In the genomic region with DNA sequence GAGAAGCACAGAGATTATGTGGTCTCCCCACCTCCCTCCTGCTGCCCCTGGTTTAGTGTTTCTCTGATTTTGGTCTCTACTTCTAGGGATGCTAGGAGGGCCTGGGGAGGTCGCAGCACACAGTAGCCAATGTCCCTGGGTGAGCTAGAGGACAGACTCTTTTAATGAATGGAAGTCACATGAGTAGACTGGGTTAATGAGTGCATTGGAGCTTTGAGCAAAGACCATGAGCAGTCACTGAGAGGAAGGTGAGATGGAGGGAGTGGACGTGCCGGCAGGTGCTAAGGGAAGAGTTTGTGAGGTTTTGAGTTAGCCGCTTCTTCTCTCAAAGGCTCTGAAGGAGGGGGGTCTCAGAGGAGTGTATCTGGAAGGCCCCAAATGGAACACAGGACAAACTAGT, we compare ENCODE assay signal across 10 mouse cellular contexts. TPM values are rescaled to one million over a fixed set of nuclear protein-coding genes. Genes with fewer than 3 reads are reported as not detected.
DNase-seq lines count a peak whose midpoint lies in the region; ATAC-seq and TF ChIP-seq lines count a peak whose summit lies in the region.
"Had no signal": no experiment of that assay in that cellular context is flagged by ENCODE, and none has a peak within 500 bp of the region (broad histone marks: within the 10 kb centered on the region; RNA-seq: fewer than 3 reads in every experiment).

No protein-coding gene starts in this region.

- H3K9me3 ChIP-seq in E14TG2a.4 (ENCODE audit: low read length), result no peaks in the 10 kb centered on the region
- no peaks in the 10 kb centered on the region for H3K9me3 ChIP-seq in ES-E14 (ENCODE audit: control insufficient read depth, insufficient read depth, low read depth, low read length)
- H3K9me3 ChIP-seq in hindbrain, embryonic 13.5 days, result no peaks in the 10 kb centered on the region
- H3K9me3 ChIP-seq in liver, embryonic 16.5 days (replicated peaks; ENCODE audit: control insufficient read depth, low read length), result no peaks in the 10 kb centered on the region

- H3K9ac ChIP-seq in ES-E14 (ENCODE audit: insufficient read depth, low read depth, low read length, poor library complexity, severe bottlenecking), result no peak overlapping the region; the same call in 1 of the 2 replicates
- peak overlapping the region; percentile 100 for H3K9ac ChIP-seq in hindbrain, embryonic 13.5 days
- no peak overlapping the region for H3K9ac ChIP-seq in liver, embryonic 16.5 days (ENCODE audit: low read depth, low read length)

- no peak for DNase-seq in ES-E14 (ENCODE audit: low read depth, low spot score)
- no peak for DNase-seq in gastrocnemius, postnatal 14 days
- no peak for DNase-seq in retina, postnatal 1 day

- WGBS in hindbrain, embryonic 13.5 days, result 22% methylated on average over 4 of the region's 4 CpGs
- 81% methylated on average over 4 of the region's 4 CpGs for WGBS in liver, embryonic 16.5 days (ENCODE audit: insufficient replicate concordance)

- peak overlapping the region; percentile 92 for H3K4me3 ChIP-seq in E14TG2a.4 (replicated peaks; ENCODE audit: low read length)
- H3K4me3 ChIP-seq in ES-E14 (ENCODE audit: insufficient read depth in 1 of 2, low read depth in 1 of 2, low read length in 2 of 2, poor library complexity in 1 of 2, severe bottlenecking in 1 of 2), result peak overlapping the region; percentile 1 to 54; a peak in 1 of 4 replicates
- peak overlapping the region; percentile 95 for H3K4me3 ChIP-seq in hindbrain, embryonic 13.5 days
- no peak overlapping the region for H3K4me3 ChIP-seq in liver, embryonic 16.5 days (ENCODE audit: low read depth, low read length)

- peak overlapping the region; percentile 98 for H3K4me2 ChIP-seq in hindbrain, embryonic 13.5 days
- 0 out of 2 replicates have a peak overlapping the region, but pooled peaks have one; percentile 92 for H3K4me2 ChIP-seq in liver, embryonic 16.5 days (ENCODE audit: low read depth, low read length)

- ATAC-seq in hindbrain, embryonic 13.5 days (ENCODE audit: low FRiP score), result no peak
- no peak for ATAC-seq in liver, embryonic 16.5 days (ENCODE audit: low read depth)
- no peak for ATAC-seq in frontal cortex, adult (ENCODE audit: low TSS enrichment)

- in situ Hi-C loops in ES-E14 (cut with MboI; ENCODE audit: low sequenced_read_pairs in 2 of 2, unreplicated experiment in 2 of 2), result no loop called here

- no peak for TF ChIP-seq CTCF in E14TG2a.4 (conservative IDR thresholded peaks at IDR 0.05; ENCODE audit: low read length)

- H3K36me3 ChIP-seq in E14TG2a.4 (ENCODE audit: insufficient read depth, low read length), result peaks cover 53% of the 10 kb centered on the region
- H3K36me3 ChIP-seq in ES-E14 (ENCODE audit: control insufficient read depth, insufficient read depth, low read length, poor library complexity, severe bottlenecking), result peaks cover 23% of the 10 kb centered on the region
- peaks cover 51% of the 10 kb centered on the region for H3K36me3 ChIP-seq in hindbrain, embryonic 13.5 days
- H3K36me3 ChIP-seq in liver, embryonic 16.5 days (ENCODE audit: control insufficient read depth, insufficient read depth), result no peaks in the 10 kb centered on the region

- H3K27ac ChIP-seq in ES-E14 (ENCODE audit: insufficient read depth, low read depth, low read length, poor library complexity, severe bottlenecking), result no peak overlapping the region
- peak overlapping the region; percentile 79; the same call in 1 of the 2 replicates for H3K27ac ChIP-seq in hindbrain, embryonic 13.5 days
- no peak overlapping the region for H3K27ac ChIP-seq in liver, embryonic 16.5 days (ENCODE audit: low read length)

- intact Hi-C loops in gastrocnemius, postnatal 14 days (cut with DNase I; ENCODE audit: low total_unique reads), result no loop called here

- no peaks in the 10 kb centered on the region for H3K27me3 ChIP-seq in E14TG2a.4 (ENCODE audit: insufficient read depth, low read length)
- no peaks in the 10 kb centered on the region for H3K27me3 ChIP-seq in hindbrain, embryonic 13.5 days
- H3K27me3 ChIP-seq in liver, embryonic 16.5 days (ENCODE audit: control insufficient read depth, insufficient read depth, low read depth, low read length), result peaks cover 9% of the 10 kb centered on the region

- H3K4me1 ChIP-seq in E14TG2a.4 (replicated peaks; ENCODE audit: low read depth, low read length) (peaks cover 76% of the 10 kb centered on the region), ES-E14 (ENCODE audit: control insufficient read depth in 2 of 2, insufficient read depth in 2 of 2, low read length in 2 of 2, poor library complexity in 1 of 2) (peaks cover 5 to 37% of the 10 kb centered on the region in 2 experiments)
- H3K4me1 ChIP-seq in hindbrain, embryonic 13.5 days (replicated peaks), result peaks cover 65% of the 10 kb centered on the region
- H3K4me1 ChIP-seq in liver, embryonic 16.5 days (ENCODE audit: control insufficient read depth, low read depth, low read length), result peaks cover 34% of the 10 kb centered on the region

TF ChIP-seq in ES-E14, 5 proteins besides CTCF, POLR2A, EP300 and RAD21:
- TF ChIP-seq ZC3H11A (IDR thresholded peaks at IDR 0.05; ENCODE audit: borderline replicate concordance, low read depth, low read length), result no peak
- no peak for TF ChIP-seq CHD2 (IDR thresholded peaks at IDR 0.05; ENCODE audit: low read depth, low read length)
- TF ChIP-seq ZNF384 (IDR thresholded peaks at IDR 0.05; ENCODE audit: low read depth, low read length), result no peak
- TF ChIP-seq HCFC1 (IDR thresholded peaks at IDR 0.05; ENCODE audit: borderline replicate concordance, insufficient read depth, low read length), result no peak

RNA-seq across cellular contexts. Expression of gene Mex3a, which starts 3.3 kb away (rescaled TPM):
- total RNA-seq in ES-E14 (2012; rRNA removed), result 24.9 and 29.8 TPM in 2 replicates
- polyA plus RNA-seq in hindbrain, embryonic 13.5 days (2015; fragmentation: Nextera tagmentation; extraction: Ambion mirVana), result 38.9 and 40.0 TPM in 2 replicates
- polyA plus RNA-seq in liver, embryonic 16.5 days (2015; fragmentation: Nextera tagmentation; extraction: Ambion mirVana), result 0.44 and 0.53 TPM in 2 replicates
- total RNA-seq in gastrocnemius, postnatal 14 days (2021), result 1 to 10 TPM in 1 of 2 experiments, under 1 TPM in 1; 0.64 to 1.6 TPM

RNA-seq across cellular contexts. Expression of gene Rab25, which starts 12.6 kb away (rescaled TPM):
- 2.1 and 4.0 TPM in 2 replicates for total RNA-seq in ES-E14 (2012; rRNA removed)
- not detected in 2 replicates for polyA plus RNA-seq in hindbrain, embryonic 13.5 days (2015; fragmentation: Nextera tagmentation; extraction: Ambion mirVana)
- 0.32 and 1.1 TPM in 2 replicates for polyA plus RNA-seq in liver, embryonic 16.5 days (2015; fragmentation: Nextera tagmentation; extraction: Ambion mirVana)
- total RNA-seq in gastrocnemius, postnatal 14 days (2021), result not detected
- total RNA-seq: common myeloid progenitor, adult 5-6 weeks; hematopoietic stem cell, adult 5-6 weeks; megakaryocyte, adult 5-6 weeks had no signal

RNA-seq across cellular contexts. Expression of gene Lamtor2, which starts 17.3 kb away (rescaled TPM):
- 108 and 112 TPM in 2 replicates for total RNA-seq in ES-E14 (2012; rRNA removed)
- 179 and 182 TPM in 2 replicates for polyA plus RNA-seq in hindbrain, embryonic 13.5 days (2015; fragmentation: Nextera tagmentation; extraction: Ambion mirVana)
- 98.6 and 107 TPM in 2 replicates for polyA plus RNA-seq in liver, embryonic 16.5 days (2015; fragmentation: Nextera tagmentation; extraction: Ambion mirVana)
- 10 to 100 TPM; 78.3 to 80.4 TPM for total RNA-seq in gastrocnemius, postnatal 14 days (2021)

RNA-seq across cellular contexts. Expression of gene Ubqln4, which starts 18.0 kb away (rescaled TPM):
- total RNA-seq in ES-E14 (2012; rRNA removed), result 103 and 135 TPM in 2 replicates
- 36.7 and 38.3 TPM in 2 replicates for polyA plus RNA-seq in hindbrain, embryonic 13.5 days (2015; fragmentation: Nextera tagmentation; extraction: Ambion mirVana)
- polyA plus RNA-seq in liver, embryonic 16.5 days (2015; fragmentation: Nextera tagmentation; extraction: Ambion mirVana), result 14.8 and 16.4 TPM in 2 replicates
- 10 to 100 TPM; 42.0 to 45.5 TPM for total RNA-seq in gastrocnemius, postnatal 14 days (2021)

RNA-seq across cellular contexts. Expression of gene Lmna, which starts 25.8 kb away (rescaled TPM):
- 80.1 and 121 TPM in 2 replicates for total RNA-seq in ES-E14 (2012; rRNA removed)
- polyA plus RNA-seq in hindbrain, embryonic 13.5 days (2015; fragmentation: Nextera tagmentation; extraction: Ambion mirVana), result 31.9 and 35.0 TPM in 2 replicates
- 123 and 131 TPM in 2 replicates for polyA plus RNA-seq in liver, embryonic 16.5 days (2015; fragmentation: Nextera tagmentation; extraction: Ambion mirVana)
- 100 to 1,000 TPM; 125 to 161 TPM for total RNA-seq in gastrocnemius, postnatal 14 days (2021)
